Mouse (Mus musculus) common myeloid progenitor, adult 5-6 weeks (primary cell): ENCODE measurements around the gene Pip4p1. TPM values are rescaled to one million over a fixed set of nuclear protein-coding genes. Genes with fewer than 3 reads are reported as not detected.
"Not testable (repeated sequence)": the region's sequence is repeated elsewhere in the genome, so short reads cannot be mapped to it uniquely, and the experiment has no call there.

Experiments used
- ATAC-seq: replicated peaks from 2 replicates; pipeline ENCODE4 v1.8.0; 2016; ENCODE audit warnings: low read depth, mild to moderate bottlenecking, moderate TSS enrichment, inconsistent platforms; ENCODE audit not compliant: poor library complexity, severe bottlenecking
- total RNA-seq: library from RNA; stranded (forward); fragments of 200-1000, 187-1606 nt; gene quantifications from 2 replicates; pipeline ENCODE4 v1.2.3, GENCODE M21; 2017

Pip4p1 gene
- total RNA-seq, 1 experiment from 2014 or later, result 15.6 TPM

GRCm38 (mm10) chr14:50943932-50944667, 13.4 kb upstream of the Pip4p1 start, which contains the start of gene Gm49342:
Gm49342 (plus strand) TSS chr14:50944517.
- peak; percentile 92 for ATAC-seq

GRCm38 (mm10) chr14:50938940-50939339, 8.3 kb upstream of the Pip4p1 start:
- ATAC-seq, result peak; percentile 66

- 0 out of 2 replicates have a peak, but pooled peaks have one; percentile 22 for ATAC-seq
These were observed 7.7 kb upstream of the Pip4p1 start for GRCm38 (mm10) chr14:50938119-50938908.

GRCm38 (mm10) chr14:50936649-50937048, 6.0 kb upstream of the Pip4p1 start:
- ATAC-seq, result no peak

GRCm38 (mm10) chr14:50931493-50932020, 901 bp upstream of the Pip4p1 start:
- no peak for ATAC-seq

- no peak; the same call in 1 of the 2 replicates for ATAC-seq
These were observed 291 bp downstream of the Pip4p1 start for GRCm38 (mm10) chr14:50930377-50930753.

- no peak for ATAC-seq
These were observed 705 bp downstream of the Pip4p1 start for GRCm38 (mm10) chr14:50929951-50930350.

GRCm38 (mm10) chr14:50927366-50927765, 3.3 kb downstream of the Pip4p1 start:
- no peak for ATAC-seq

GRCm38 (mm10) chr14:50925111-50925920, 5.3 kb downstream of the Pip4p1 start:
- ATAC-seq, result peak; percentile 40

GRCm38 (mm10) chr14:50924281-50925064, 6.2 kb downstream of the Pip4p1 start, which contains the start of the genes Osgep and Apex1:
Osgep (minus strand) TSS chr14:50924893.
Apex1 (plus strand) TSS chr14:50924968.
- ATAC-seq, result peak; percentile 87

GRCm38 (mm10) chr14:50923437-50923836, 7.2 kb downstream of the Pip4p1 start:
- ATAC-seq, result not testable (repeated sequence)

- no peak for ATAC-seq
These were observed 19.3 kb downstream of the Pip4p1 start for GRCm38 (mm10) chr14:50911356-50911755.

- ATAC-seq, result no peak
These were observed 22.5 kb downstream of the Pip4p1 start for GRCm38 (mm10) chr14:50908126-50908525.

GRCm38 (mm10) chr14:50905327-50905726, 25.3 kb downstream of the Pip4p1 start:
- peak; percentile 62 for ATAC-seq

GRCm38 (mm10) chr14:50904828-50905129, 25.9 kb downstream of the Pip4p1 start:
- ATAC-seq, result no peak

- ATAC-seq, result peak; percentile 96
These were observed 26.5 kb downstream of the Pip4p1 start for GRCm38 (mm10) chr14:50903973-50904827.

GRCm38 (mm10) chr14:50897992-50898391, 32.7 kb downstream of the Pip4p1 start:
- peak; percentile 53 for ATAC-seq

- 0 out of 2 replicates have a peak, but pooled peaks have one; percentile 10 for ATAC-seq
These were observed 33.3 kb downstream of the Pip4p1 start, which contains the start of gene Klhl33 for GRCm38 (mm10) chr14:50897374-50897765. Klhl33 (minus strand) TSS chr14:50897507.
